Mouse (Mus musculus) embryonic fibroblast, embryonic 13.5 days (primary cell): ENCODE results near the gene Smim14.

Experiments used
- CTCF ChIP-seq: IDR thresholded peaks from 2 replicates; pipeline ENCODE4 v1.5.1; 2011; ENCODE audit warnings: mild to moderate bottlenecking, control low read depth, low read length, moderate library complexity, borderline replicate concordance; ENCODE audit not compliant: insufficient read depth
- POLR2A ChIP-seq: IDR thresholded peaks from 2 replicates; pipeline ENCODE4 v1.6.1; 2011; ENCODE audit warnings: low read depth, mild to moderate bottlenecking, control low read depth, low read length, moderate library complexity

DNA sequence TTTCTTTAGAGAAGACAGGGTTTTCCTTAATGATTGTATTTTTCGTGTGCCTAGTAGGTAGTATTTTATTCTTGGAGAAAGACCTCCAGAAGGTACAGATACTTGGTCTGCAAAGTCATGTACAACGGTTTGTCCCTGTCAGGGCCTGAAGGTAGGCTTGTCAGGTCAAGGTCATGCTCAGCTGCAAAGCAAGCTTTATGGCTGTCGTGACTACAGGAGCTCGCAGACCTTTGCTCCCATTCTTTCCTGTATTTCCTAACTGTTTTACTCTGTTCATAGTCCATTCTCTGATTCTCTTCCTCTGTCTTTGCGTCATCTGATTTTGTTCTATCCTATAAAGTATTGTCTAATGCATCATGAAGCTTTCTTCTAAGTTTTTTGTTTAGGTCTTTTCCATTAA, 49.3 kb upstream of the Smim14 start:
- TF ChIP-seq CTCF (no peak), POLR2A (no peak)
